Mouse (Mus musculus) myocyte (in vitro differentiated cells): ENCODE results near the gene Tnfrsf23.
"Not testable (repeated sequence)": the region's sequence is repeated elsewhere in the genome, so short reads cannot be mapped to it uniquely, and the experiment has no call there.

Experiments used
- CEBPB ChIP-seq: IDR thresholded peaks from 2 replicates; pipeline ENCODE4 v1.6.1; 2011; ENCODE audit warnings: mild to moderate bottlenecking, moderate library complexity; ENCODE audit not compliant: poor library complexity, insufficient read depth, severe bottlenecking
- E2F4 ChIP-seq: IDR thresholded peaks from one replicate; pipeline ENCODE4 v1.6.1; 2011; ENCODE audit warnings: mild to moderate bottlenecking, control low read depth, moderate library complexity; ENCODE audit not compliant: insufficient read depth
- MAX ChIP-seq: IDR thresholded peaks from one replicate; pipeline ENCODE4 v1.6.1; 2011; ENCODE audit warnings: low read depth, mild to moderate bottlenecking, control low read depth
- MYOD1 ChIP-seq, 3 experiments: IDR thresholded peaks; one replicate each; pipeline ENCODE4 v1.6.1; 2011; ENCODE audit warnings: control low read depth in 2 of 3, low read depth in 2 of 3, mild to moderate bottlenecking in 2 of 3, moderate library complexity in 1 of 3; ENCODE audit not compliant: insufficient read length in 2 of 3, control insufficient read depth in 1 of 3
- MYOG ChIP-seq, 3 experiments: IDR thresholded peaks; one replicate each; pipeline ENCODE4 v1.6.1; 2011; ENCODE audit warnings: control low read depth in 2 of 3, low read depth in 2 of 3, mild to moderate bottlenecking in 2 of 3; ENCODE audit not compliant: insufficient read length in 2 of 3, control insufficient read depth in 1 of 3, insufficient read depth in 1 of 3
- POLR2A ChIP-seq: IDR thresholded peaks from one replicate; pipeline ENCODE4 v1.6.1; 2011; ENCODE audit warnings: low read depth, mild to moderate bottlenecking, control low read depth, moderate library complexity; ENCODE audit not compliant: insufficient read length
- POLR2AphosphoS2 ChIP-seq: IDR thresholded peaks from one replicate; pipeline ENCODE4 v1.6.1; 2011; ENCODE audit warnings: low read depth, control low read depth; ENCODE audit not compliant: insufficient read length
- REST ChIP-seq: IDR thresholded peaks from one replicate; pipeline ENCODE4 v1.6.1; 2011; ENCODE audit warnings: mild to moderate bottlenecking, control low read depth, moderate library complexity; ENCODE audit not compliant: insufficient read depth, insufficient read length
- SRF ChIP-seq: IDR thresholded peaks from one replicate; pipeline ENCODE4 v1.6.1; 2011; ENCODE audit warnings: low read depth; ENCODE audit not compliant: control insufficient read depth, insufficient read length
- TCF12 ChIP-seq: IDR thresholded peaks from one replicate; pipeline ENCODE4 v1.6.1; 2011; ENCODE audit warnings: mild to moderate bottlenecking, control low read depth; ENCODE audit not compliant: poor library complexity, insufficient read depth, severe bottlenecking
- TCF3 ChIP-seq: IDR thresholded peaks from one replicate; pipeline ENCODE4 v1.6.1; 2011; ENCODE audit warnings: low read depth, control low read depth; ENCODE audit not compliant: insufficient read length
- USF1 ChIP-seq: IDR thresholded peaks from one replicate; pipeline ENCODE4 v1.6.1; 2011; ENCODE audit warnings: low read depth, mild to moderate bottlenecking, control low read depth, moderate library complexity

DNA sequence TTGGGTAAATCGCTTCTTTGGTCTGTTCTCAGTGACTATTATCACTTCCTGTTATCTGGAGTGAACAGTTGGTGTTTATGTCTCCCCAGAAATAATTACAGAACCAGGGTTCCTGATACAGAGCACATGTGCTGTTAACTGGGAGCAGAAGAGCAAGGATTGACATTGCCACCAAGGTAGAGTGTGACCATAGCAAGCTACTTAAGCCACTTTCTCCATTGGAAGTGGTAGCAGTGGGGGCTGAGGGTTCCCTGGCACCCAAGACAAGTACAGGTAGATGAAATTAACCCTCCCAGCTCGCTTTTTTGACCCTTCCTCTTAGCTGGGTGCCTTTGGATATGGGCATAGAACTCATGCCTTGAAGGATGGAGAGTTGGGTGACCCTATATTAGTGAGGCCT lies 4.8 kb downstream of the Tnfrsf23 start:
- TF ChIP-seq POLR2A; REST; MYOG (IDR thresholded peaks at IDR 0.05; ENCODE audit: control insufficient read depth in 1 of 3, insufficient read depth in 1 of 3, insufficient read length in 2 of 3, low read depth in 2 of 3); USF1; MAX; POLR2AphosphoS2; TCF12; CEBPB; SRF; MYOD1 (IDR thresholded peaks at IDR 0.05; ENCODE audit: control insufficient read depth in 1 of 3, insufficient read length in 2 of 3, low read depth in 2 of 3); E2F4; TCF3: not testable (repeated sequence)
